Comparison of ENCODE assay signal across 14 mouse cellular contexts in genomic region chr13:59572549-59572948, GRCm38 (mm10). TPM values are rescaled to one million over a fixed set of nuclear protein-coding genes. Genes with fewer than 3 reads are reported as not detected.
DNase-seq lines count a peak whose midpoint lies in the region; ATAC-seq and TF ChIP-seq lines count a peak whose summit lies in the region.
"Had no signal": no experiment of that assay in that cellular context is flagged by ENCODE, and none has a peak within 500 bp of the region (broad histone marks: within the 10 kb centered on the region; RNA-seq: fewer than 3 reads in every experiment).

No protein-coding gene starts in this region.

- no peaks in the 10 kb centered on the region for H3K4me1 ChIP-seq in heart, embryonic 11.5 days (ENCODE audit: control insufficient read depth, insufficient read depth, low read length)
- no peaks in the 10 kb centered on the region for H3K4me1 ChIP-seq in thymus, adult 2 months (replicated peaks; ENCODE audit: control insufficient read depth, insufficient read depth, low read length)
- H3K4me1 ChIP-seq: hindbrain, embryonic 13.5 days; limb, embryonic 13.5 days had no signal

- no peaks in the 10 kb centered on the region for H3K27me3 ChIP-seq in heart, embryonic 11.5 days (ENCODE audit: control insufficient read depth, insufficient read depth, low read length)
- no peaks in the 10 kb centered on the region for H3K27me3 ChIP-seq in thymus, adult 2 months (ENCODE audit: control insufficient read depth, insufficient read depth, low read length)
- H3K27me3 ChIP-seq: hindbrain, embryonic 13.5 days; limb, embryonic 13.5 days had no signal

- H3K4me3 ChIP-seq in heart, embryonic 11.5 days (ENCODE audit: low read depth, low read length): no peak overlapping the region
- no peak overlapping the region for H3K4me3 ChIP-seq in thymus, adult 2 months (ENCODE audit: control insufficient read depth, insufficient read depth, low read length)
- H3K4me3 ChIP-seq: hindbrain, embryonic 13.5 days; limb, embryonic 13.5 days had no signal

- H3K27ac ChIP-seq in heart, embryonic 11.5 days (ENCODE audit: low read depth, low read length): no peak overlapping the region
- no peak overlapping the region for H3K27ac ChIP-seq in thymus, adult 2 months (ENCODE audit: control insufficient read depth, insufficient read depth, low read length)
- H3K27ac ChIP-seq: hindbrain, embryonic 13.5 days; limb, embryonic 13.5 days had no signal

- TF ChIP-seq POLR2A in thymus, adult 2 months (IDR thresholded peaks at IDR 0.05; ENCODE audit: control insufficient read depth, extremely low read depth, insufficient read depth, low read length, poor library complexity): no peak

- TF ChIP-seq CTCF in thymus, adult 2 months (IDR thresholded peaks at IDR 0.05; ENCODE audit: borderline replicate concordance, control insufficient read depth, extremely low read depth, insufficient read depth, low read length, poor library complexity): no peak

- peak; percentile 58 to 62 for DNase-seq in cerebellum, postnatal 10 days
- no peak for DNase-seq in cerebellum, adult 11 months
- DNase-seq in heart, adult 8-10 months (ENCODE audit: low spot score): peak; percentile 52
- peak; percentile 10 to 18 for DNase-seq in urinary bladder, postnatal 36 days (ENCODE audit: low spot score in 2 of 2)
- DNase-seq in urinary bladder, postnatal 10 days (ENCODE audit: low spot score): no peak
- DNase-seq in thymus, adult 2 months: no peak
- no peak for DNase-seq in kidney, adult 11 months
- DNase-seq: embryo, embryonic 11 days; thymus, postnatal 36 days had no signal

- WGBS in heart, embryonic 11.5 days (ENCODE audit: insufficient replicate concordance): 77% methylated on average over 2 of the region's 2 CpGs
- WGBS in thymus, adult 2 months: 99% methylated on average over 2 of the region's 2 CpGs

- H3K9ac ChIP-seq in heart, embryonic 11.5 days (ENCODE audit: low read depth, low read length): no peak overlapping the region
- H3K9ac ChIP-seq: hindbrain, embryonic 13.5 days; limb, embryonic 13.5 days had no signal

- no peak for ATAC-seq in heart, embryonic 11.5 days (replicated peaks; ENCODE audit: insufficient number of reproducible peaks, low FRiP score, low TSS enrichment)
- ATAC-seq: midbrain, embryonic 16.5 days; Patski had no signal

- H3K4me2 ChIP-seq in heart, embryonic 11.5 days: no peak overlapping the region
- H3K4me2 ChIP-seq: hindbrain, embryonic 13.5 days; limb, embryonic 13.5 days had no signal

- no peaks in the 10 kb centered on the region for H3K36me3 ChIP-seq in heart, embryonic 11.5 days (ENCODE audit: control insufficient read depth, insufficient read depth, low read length)
- no peaks in the 10 kb centered on the region for H3K36me3 ChIP-seq in thymus, adult 2 months (ENCODE audit: control insufficient read depth, insufficient read depth, low read length)
- H3K36me3 ChIP-seq: hindbrain, embryonic 13.5 days; limb, embryonic 13.5 days had no signal

- H3K9me3 ChIP-seq in heart, embryonic 11.5 days (replicated peaks; ENCODE audit: control insufficient read depth, low read length): no peaks in the 10 kb centered on the region
- H3K9me3 ChIP-seq: hindbrain, embryonic 13.5 days; limb, embryonic 13.5 days had no signal

RNA-seq across cellular contexts. Expression of gene Agtpbp1, which starts 12.5 kb away (rescaled TPM):
- total RNA-seq in heart, adult 8-10 months (2022): 100 to 1,000 TPM; 109 to 172 (median 146) TPM
- 13.7 and 14.7 TPM in 2 replicates for polyA plus RNA-seq in heart, embryonic 11.5 days (2014; fragmentation: Nextera tagmentation; extraction: Ambion mirVana)
- polyA plus RNA-seq in thymus, adult 2 months (2012; rRNA removed): 9.9 and 13.5 TPM in 2 replicates

RNA-seq across cellular contexts. Expression of gene Naa35, which starts 12.5 kb away (rescaled TPM):
- total RNA-seq in heart, adult 8-10 months (2022): 10 to 100 TPM; 77.4 to 98.8 (median 91.4) TPM
- 67.0 and 68.4 TPM in 2 replicates for polyA plus RNA-seq in heart, embryonic 11.5 days (2014; fragmentation: Nextera tagmentation; extraction: Ambion mirVana)
- polyA plus RNA-seq in thymus, adult 2 months (2012; rRNA removed): 44.5 and 54.3 TPM in 2 replicates

Comparison
In these comparisons a context has a peak if more than half of its experiments do, and no peak if none do; other contexts are left out.
1. DNase-seq: peak in cerebellum, postnatal 10 days (2 of 2), heart, adult 8-10 months (single experiment) and urinary bladder, postnatal 36 days (2 of 2); none in cerebellum, adult 11 months (single experiment), urinary bladder, postnatal 10 days (single experiment), thymus, adult 2 months (single experiment) and kidney, adult 11 months (single experiment).